In the genomic region with DNA sequence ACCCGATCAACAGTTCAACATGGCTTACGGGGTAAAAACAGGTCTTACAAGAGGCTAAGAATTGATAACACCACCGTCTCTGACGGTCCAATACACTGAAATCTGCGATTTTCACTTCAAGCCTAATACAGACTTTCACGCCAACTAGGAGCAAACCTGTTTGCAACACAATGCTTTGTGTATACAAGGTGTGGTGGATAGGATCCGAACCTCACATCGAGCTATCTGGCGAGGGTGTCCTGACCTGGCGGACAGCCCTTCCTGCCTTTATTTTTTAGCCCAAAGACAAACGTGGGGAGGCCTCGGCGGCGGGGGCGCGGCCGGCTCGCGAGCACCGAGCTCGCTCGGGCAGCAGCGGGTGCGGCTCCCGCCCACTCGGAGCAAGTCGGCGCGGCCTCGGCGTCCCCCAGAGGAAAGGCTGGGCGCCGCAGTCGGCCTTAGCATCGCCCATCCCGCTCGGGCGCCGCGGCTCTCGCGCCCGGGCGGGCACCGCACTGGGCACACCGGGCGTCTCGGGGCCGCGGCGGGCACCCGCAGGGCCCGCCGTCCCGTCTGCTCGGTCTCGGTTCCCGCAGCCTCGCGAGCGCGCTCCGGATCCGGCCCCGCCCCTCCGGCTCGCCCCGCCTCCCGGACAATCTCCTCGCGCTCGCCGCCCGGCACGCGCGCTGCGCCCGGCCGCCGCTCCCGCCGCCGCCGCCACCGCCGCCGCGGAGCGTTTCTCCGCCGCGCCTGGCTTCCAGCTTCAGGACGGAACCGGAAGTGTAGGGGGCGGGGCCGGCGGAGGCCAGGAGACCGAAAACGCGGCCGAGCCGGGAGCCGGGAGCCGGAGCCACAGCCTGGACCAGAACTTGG, we compare ENCODE assay signal across 8 mouse cellular contexts. TPM values are rescaled to one million over a fixed set of nuclear protein-coding genes. Genes with fewer than 3 reads are reported as not detected.
DNase-seq lines count a peak whose midpoint lies in the region; ATAC-seq lines count a peak whose summit lies in the region.

TSS of gene Acvr2a (plus strand) at position 739 of the 852 bp plus-strand sequence.

- no peaks in the 10 kb centered on the region for H3K36me3 ChIP-seq in hindbrain, embryonic 12.5 days

- H3K4me2 ChIP-seq in hindbrain, embryonic 12.5 days (replicated peaks), result peak within 1 kb of the TSS; percentile 58

- WGBS in hindbrain, embryonic 12.5 days, result under 1% methylated on average over 71 of the region's 105 CpGs

- H3K4me3 ChIP-seq in hindbrain, embryonic 12.5 days, result peak within 1 kb of the TSS; percentile 62

- H3K27ac ChIP-seq in hindbrain, embryonic 12.5 days, result peak within 1 kb of the TSS; percentile 98

- peaks cover 14% of the 10 kb centered on the region; the same call in 1 of the 2 replicates for H3K4me1 ChIP-seq in hindbrain, embryonic 12.5 days

- no peaks in the 10 kb centered on the region for H3K27me3 ChIP-seq in hindbrain, embryonic 12.5 days

- peak; percentile 96 for DNase-seq in Muller cell, postnatal 12 days (ENCODE audit: inconsistent ontology term)
- DNase-seq in cerebellum, adult 9-11 months, result peak; percentile 93
- DNase-seq in frontal cortex, postnatal 10 days (ENCODE audit: low spot score in 2 of 2), result peak; percentile 87 to 92
- peak; percentile 91 to 93 for DNase-seq in layer of hippocampus, postnatal 14 days (ENCODE audit: low spot score in 2 of 2)
- peak; percentile 95 for DNase-seq in lung, postnatal 10 days
- peak; percentile 87 for DNase-seq in ovary, postnatal 14 days (ENCODE audit: low spot score)
- peak; percentile 65 to 77 for DNase-seq in thymus, postnatal 10 days (ENCODE audit: low spot score in 2 of 2)

- ATAC-seq in hindbrain, embryonic 12.5 days (ENCODE audit: low FRiP score), result peak; percentile 92

- no peaks in the 10 kb centered on the region for H3K9me3 ChIP-seq in hindbrain, embryonic 12.5 days (replicated peaks)

- peak within 1 kb of the TSS; percentile 80 for H3K9ac ChIP-seq in hindbrain, embryonic 12.5 days

RNA-seq across cellular contexts. Expression of gene Acvr2a, which starts in this region (rescaled TPM):
- polyA plus RNA-seq in hindbrain, embryonic 12.5 days (2016; fragmentation: Nextera tagmentation; extraction: Ambion mirVana), result 46.6 and 51.1 TPM in 2 replicates
- total RNA-seq in layer of hippocampus, postnatal 14 days (2021), result 10 to 100 TPM; 34.2 to 39.4 TPM

Comparison
In these comparisons a context has a peak if more than half of its experiments do, and no peak if none do; other contexts are left out.
1. Peak in every context shown above with its lines: DNase-seq, ATAC-seq, H3K4me3 ChIP-seq and H3K27ac ChIP-seq.